Mouse (Mus musculus): ENCODE data around the gene Cd8a. TPM values are rescaled to one million over a fixed set of nuclear protein-coding genes. Genes with fewer than 3 reads are reported as not detected.

Cd8a gene
- total and polyA plus RNA-seq, 2 experiments from 2014 or later = not detected

GRCm38 (mm10) chr6:71363995-71364394 lies 9.2 kb upstream of the Cd8a start:
- Histone ChIP-seq H3K4me1 (ENCODE audit: insufficient read depth) (no peaks in the 10 kb centered on the region), H3K27me3 (ENCODE audit: insufficient read depth, low read length) (no peaks in the 10 kb centered on the region), H3K4me3 (ENCODE audit: low read depth, low read length) (no peak overlapping the region), H3K9ac (no peak overlapping the region), H3K27ac (ENCODE audit: low read depth, low read length) (no peak overlapping the region), H3K4me2 (ENCODE audit: low read depth) (no peak overlapping the region), H3K9me3 (ENCODE audit: low read length) (no peaks in the 10 kb centered on the region), H3K36me3 (ENCODE audit: insufficient read depth) (no peaks in the 10 kb centered on the region)
- TF ChIP-seq CTCF (IDR thresholded peaks at IDR 0.05; ENCODE audit: low read depth) = no peak
- 61% methylated on average over 2 of the region's 2 CpGs for WGBS
- ATAC-seq (no peak), DNase-seq (no peak)

DNA sequence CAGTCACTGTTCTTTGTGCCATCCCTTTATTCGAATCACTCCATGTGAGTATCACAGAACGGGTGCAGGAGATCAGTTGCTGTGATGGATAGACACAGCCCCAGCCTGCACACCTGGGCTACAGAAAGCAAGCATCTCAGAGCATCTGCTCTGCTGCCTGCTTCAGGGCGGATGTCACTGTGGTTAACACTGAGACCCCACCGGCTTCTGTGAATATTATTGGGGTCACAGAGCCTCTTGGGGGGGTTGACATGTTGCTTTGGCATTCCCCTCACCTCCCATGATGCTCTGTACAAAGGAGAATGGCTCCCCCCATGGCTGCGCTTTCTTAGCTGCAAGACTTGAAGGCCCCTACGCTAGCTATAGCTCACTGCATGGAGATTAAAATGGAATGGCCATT lies 3.8 kb upstream of the Cd8a start:
- no peak for DNase-seq
- Histone ChIP-seq H3K9me3 (ENCODE audit: low read length) (no peaks in the 10 kb centered on the region), H3K27me3 (ENCODE audit: insufficient read depth, low read length) (no peaks in the 10 kb centered on the region), H3K9ac (no peak overlapping the region), H3K4me1 (ENCODE audit: insufficient read depth) (no peaks in the 10 kb centered on the region), H3K36me3 (ENCODE audit: insufficient read depth) (no peaks in the 10 kb centered on the region), H3K27ac (ENCODE audit: low read depth, low read length) (no peak overlapping the region), H3K4me3 (ENCODE audit: low read depth, low read length) (no peak overlapping the region), H3K4me2 (ENCODE audit: low read depth) (no peak overlapping the region)
- WGBS = 94% methylated on average over 6 of the region's 6 CpGs
- no peak for TF ChIP-seq CTCF (IDR thresholded peaks at IDR 0.05; ENCODE audit: low read depth)
- no peak for ATAC-seq

- H3K4me1 ChIP-seq (ENCODE audit: insufficient read depth) = no peaks in the 10 kb centered on the region
- H3K4me3 ChIP-seq (ENCODE audit: low read depth, low read length) = no peak overlapping the region
- H3K36me3 ChIP-seq (ENCODE audit: insufficient read depth) = no peaks in the 10 kb centered on the region
- no peak overlapping the region for H3K9ac ChIP-seq
- H3K4me2 ChIP-seq (ENCODE audit: low read depth) = no peak overlapping the region
- no peak for TF ChIP-seq CTCF (IDR thresholded peaks at IDR 0.05; ENCODE audit: low read depth)
- H3K27me3 ChIP-seq (ENCODE audit: insufficient read depth, low read length) = no peaks in the 10 kb centered on the region
- H3K9me3 ChIP-seq (ENCODE audit: low read length) = no peaks in the 10 kb centered on the region
- 93% methylated on average over 5 of the region's 5 CpGs for WGBS
- ATAC-seq (no peak), DNase-seq (no peak)
- no peak overlapping the region for H3K27ac ChIP-seq (ENCODE audit: low read depth, low read length)
These were observed 2.1 kb upstream of the Cd8a start for GRCm38 (mm10) chr6:71371085-71371605.

DNA sequence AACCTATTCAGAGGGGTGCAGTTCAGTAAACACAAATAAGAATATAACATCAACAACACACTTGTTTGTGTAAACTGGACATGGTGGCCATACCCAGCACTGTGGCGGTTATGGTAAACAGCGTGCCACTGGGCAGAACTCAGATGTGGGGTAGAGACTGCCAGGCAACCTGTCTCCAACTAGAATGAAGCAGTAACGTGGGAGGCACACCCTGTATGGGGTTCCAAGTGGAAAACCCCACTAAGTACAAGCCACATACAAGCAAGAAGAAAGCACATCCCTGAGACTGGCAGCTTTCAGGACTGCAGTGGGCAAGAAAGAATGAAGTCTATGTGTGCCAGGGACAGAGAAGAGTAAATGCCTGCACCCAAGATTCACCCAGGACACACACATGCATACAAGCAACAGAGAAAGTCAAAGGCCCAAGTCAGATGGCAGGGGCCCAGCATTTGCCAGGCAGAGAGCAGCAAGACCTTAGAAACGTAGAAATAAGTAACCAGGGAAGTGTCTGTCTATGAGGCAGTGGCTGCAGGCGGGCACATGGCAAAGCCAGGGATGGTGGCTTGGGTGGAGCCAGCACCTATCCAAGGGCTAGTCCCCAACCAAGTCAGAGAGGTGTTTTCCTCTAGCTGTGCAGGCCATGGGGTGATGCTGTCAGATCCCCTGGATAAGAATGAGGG lies 1.0 kb upstream of the Cd8a start:
- ATAC-seq (no peak), DNase-seq (no peak)
- H3K27ac ChIP-seq (ENCODE audit: low read depth, low read length) = no peak overlapping the region
- no peaks in the 10 kb centered on the region for H3K9me3 ChIP-seq (ENCODE audit: low read length)
- H3K4me3 ChIP-seq (ENCODE audit: low read depth, low read length) = no peak overlapping the region
- no peaks in the 10 kb centered on the region for H3K36me3 ChIP-seq (ENCODE audit: insufficient read depth)
- H3K9ac ChIP-seq = no peak overlapping the region
- H3K27me3 ChIP-seq (ENCODE audit: insufficient read depth, low read length) = no peaks in the 10 kb centered on the region
- no peaks in the 10 kb centered on the region for H3K4me1 ChIP-seq (ENCODE audit: insufficient read depth)
- no peak for TF ChIP-seq CTCF (IDR thresholded peaks at IDR 0.05; ENCODE audit: low read depth)
- 86% methylated on average over 5 of the region's 5 CpGs for WGBS
- H3K4me2 ChIP-seq (ENCODE audit: low read depth) = no peak overlapping the region

DNA sequence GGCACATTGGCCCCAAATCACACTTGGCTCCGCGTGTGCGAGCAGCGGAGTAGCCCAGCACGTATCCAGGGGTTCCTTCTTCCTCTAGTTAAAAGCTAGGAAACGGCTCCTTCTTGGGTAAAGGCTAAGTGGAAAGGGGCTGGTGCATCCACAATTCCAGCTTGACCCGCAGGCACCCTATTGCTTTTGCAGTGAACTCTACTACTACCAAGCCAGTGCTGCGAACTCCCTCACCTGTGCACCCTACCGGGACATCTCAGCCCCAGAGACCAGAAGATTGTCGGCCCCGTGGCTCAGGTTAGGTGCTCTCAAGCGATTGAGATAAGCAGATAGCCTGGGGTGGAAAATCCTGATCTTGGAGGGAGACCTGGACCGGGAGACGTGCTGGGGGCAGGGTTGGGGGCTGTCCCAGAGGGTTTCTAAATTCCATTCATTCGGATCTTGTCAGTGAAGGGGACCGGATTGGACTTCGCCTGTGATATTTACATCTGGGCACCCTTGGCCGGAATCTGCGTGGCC lies 1.1 kb downstream of the Cd8a start:
- ATAC-seq (no peak), DNase-seq (no peak)
- H3K4me2 ChIP-seq (ENCODE audit: low read depth) = no peak overlapping the region
- no peak overlapping the region for H3K9ac ChIP-seq
- H3K4me1 ChIP-seq (ENCODE audit: insufficient read depth) = no peaks in the 10 kb centered on the region
- H3K27me3 ChIP-seq (ENCODE audit: insufficient read depth, low read length) = no peaks in the 10 kb centered on the region
- no peak overlapping the region for H3K27ac ChIP-seq (ENCODE audit: low read depth, low read length)
- H3K36me3 ChIP-seq (ENCODE audit: insufficient read depth) = no peaks in the 10 kb centered on the region
- no peak for TF ChIP-seq CTCF (IDR thresholded peaks at IDR 0.05; ENCODE audit: low read depth)
- no peak overlapping the region for H3K4me3 ChIP-seq (ENCODE audit: low read depth, low read length)
- H3K9me3 ChIP-seq (ENCODE audit: low read length) = no peaks in the 10 kb centered on the region
- 90% methylated on average over 19 of the region's 19 CpGs for WGBS

- DNase-seq (no peak), ATAC-seq (no peak)
- H3K4me3 ChIP-seq (ENCODE audit: low read depth, low read length) = no peak overlapping the region
- H3K36me3 ChIP-seq (ENCODE audit: insufficient read depth) = no peaks in the 10 kb centered on the region
- H3K4me2 ChIP-seq (ENCODE audit: low read depth) = no peak overlapping the region
- H3K9me3 ChIP-seq (ENCODE audit: low read length) = no peaks in the 10 kb centered on the region
- H3K27ac ChIP-seq (ENCODE audit: low read depth, low read length) = no peak overlapping the region
- no peak for TF ChIP-seq CTCF (IDR thresholded peaks at IDR 0.05; ENCODE audit: low read depth)
- H3K4me1 ChIP-seq (ENCODE audit: insufficient read depth) = no peaks in the 10 kb centered on the region
- H3K9ac ChIP-seq = no peak overlapping the region
- no peaks in the 10 kb centered on the region for H3K27me3 ChIP-seq (ENCODE audit: insufficient read depth, low read length)
- 86% methylated on average over 2 of the region's 2 CpGs for WGBS
These were observed 1.7 kb downstream of the Cd8a start for GRCm38 (mm10) chr6:71374921-71375320.

DNA sequence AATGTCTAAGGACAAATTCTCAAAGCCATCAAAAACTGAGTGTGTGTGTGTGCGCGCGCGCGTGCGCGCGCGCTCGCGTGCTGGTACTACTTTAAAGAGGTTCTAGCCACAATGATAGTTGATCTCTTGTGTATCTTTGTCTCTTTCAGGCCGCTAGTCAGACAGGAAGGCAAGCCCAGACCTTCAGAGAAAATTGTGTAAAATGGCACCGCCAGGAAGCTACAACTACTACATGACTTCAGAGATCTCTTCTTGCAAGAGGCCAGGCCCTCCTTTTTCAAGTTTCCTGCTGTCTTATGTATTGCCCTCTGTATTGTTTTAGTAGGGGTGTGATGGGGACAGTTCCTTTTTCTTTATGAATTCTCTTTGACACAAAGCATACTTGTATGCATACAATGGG lies 3.5 kb downstream of the Cd8a start:
- H3K9ac ChIP-seq = no peak overlapping the region
- no peaks in the 10 kb centered on the region for H3K36me3 ChIP-seq (ENCODE audit: insufficient read depth)
- H3K4me2 ChIP-seq (ENCODE audit: low read depth) = no peak overlapping the region
- TF ChIP-seq CTCF (IDR thresholded peaks at IDR 0.05; ENCODE audit: low read depth) = no peak
- no peaks in the 10 kb centered on the region for H3K9me3 ChIP-seq (ENCODE audit: low read length)
- no peak overlapping the region for H3K4me3 ChIP-seq (ENCODE audit: low read depth, low read length)
- no peaks in the 10 kb centered on the region for H3K27me3 ChIP-seq (ENCODE audit: insufficient read depth, low read length)
- no peak for DNase-seq
- H3K4me1 ChIP-seq (ENCODE audit: insufficient read depth) = no peaks in the 10 kb centered on the region
- no peak for ATAC-seq
- 98% methylated on average over 13 of the region's 13 CpGs for WGBS
- H3K27ac ChIP-seq (ENCODE audit: low read depth, low read length) = no peak overlapping the region

Data from forebrain, postnatal 0 days (tissue).